Mouse (Mus musculus) cortical plate, adult 2 months (tissue): ENCODE results near the gene Mtm1.

Source experiments
- CTCF ChIP-seq: fragments of 200-500 bp; IDR thresholded peaks from 2 replicates; pipeline ENCODE4 v1.5.1; 2011; ENCODE audit warnings: mild to moderate bottlenecking, control low read depth, low read length; ENCODE audit not compliant: insufficient read depth; ENCODE audit errors: extremely low read depth
- POLR2A ChIP-seq: fragments of 200-500 bp; IDR thresholded peaks from 2 replicates; pipeline ENCODE4 v1.6.1; 2011; ENCODE audit warnings: mild to moderate bottlenecking, low read length, control low read depth; ENCODE audit not compliant: insufficient read depth; ENCODE audit errors: extremely low read depth

DNA sequence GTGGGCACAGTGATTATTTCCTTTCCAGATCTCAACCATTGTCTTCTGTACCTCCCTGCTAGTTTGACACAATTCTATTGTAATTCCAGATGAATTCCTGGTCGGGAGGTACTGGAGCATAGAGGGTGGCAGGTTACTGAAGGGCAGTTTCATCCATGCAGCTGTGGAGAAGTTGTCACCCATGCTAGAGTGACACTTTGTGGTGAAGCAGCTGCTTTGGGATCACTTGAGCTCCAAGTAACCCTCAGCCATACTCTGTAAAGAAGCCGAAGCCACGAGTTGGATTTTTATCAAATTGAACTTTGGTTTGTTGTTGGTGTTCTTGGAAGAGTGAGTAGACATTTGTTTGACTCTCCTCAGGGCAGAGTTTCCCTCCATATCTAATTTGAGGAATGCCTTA lies 17.6 kb downstream of the Mtm1 start:
- TF ChIP-seq POLR2A (no peak), CTCF (no peak)
